Mouse (Mus musculus) hindbrain, embryonic 10.5 days (tissue): ENCODE results near the gene Flt3. TPM values are rescaled to one million over a fixed set of nuclear protein-coding genes. Genes with fewer than 3 reads are reported as not detected.

Experiments used
- DNase-seq: peaks from one replicate; pipeline ENCODE4 v3.0.0-alpha.2; 2017; ENCODE audit warnings: low spot score
- H3K27ac ChIP-seq: fragments of 300-500 bp; sonication (generic); 2 replicates; pipeline ENCODE4 v1.5.1; 2016; ENCODE audit warnings: mild to moderate bottlenecking, moderate library complexity
- H3K27me3 ChIP-seq: fragments of 300-500 bp; sonication (generic); 2 replicates; pipeline ENCODE4 v1.6.1; 2016; ENCODE audit warnings: mild to moderate bottlenecking; ENCODE audit not compliant: poor library complexity, insufficient read depth, severe bottlenecking
- H3K36me3 ChIP-seq: fragments of 300-500 bp; sonication (generic); 2 replicates; pipeline ENCODE4 v1.6.1; 2016; ENCODE audit warnings: mild to moderate bottlenecking, moderate library complexity
- H3K4me1 ChIP-seq: fragments of 300-500 bp; sonication (generic); replicated peaks from 2 replicates; pipeline ENCODE4 v1.6.1; 2016; ENCODE audit warnings: mild to moderate bottlenecking
- H3K4me3 ChIP-seq: fragments of 300-500 bp; sonication (generic); 2 replicates; pipeline ENCODE4 v1.5.1; 2016; ENCODE audit warnings: mild to moderate bottlenecking, moderate library complexity
- H3K9me3 ChIP-seq: fragments of 300-500 bp; sonication (generic); 2 replicates; pipeline ENCODE4 v1.6.1; 2016; ENCODE audit warnings: mild to moderate bottlenecking, moderate library complexity
- WGBS: fragments of 180-500 bp; shearing (Covaris S2); methylation state at CpG from one replicate; pipeline ENCODE4 v1.1.7; 2016; 5-methylcytosine and 5-hydroxymethylcytosine counted together
- polyA plus RNA-seq: library from polyadenylated mRNA; unstranded; fragments of >200 nt; fragmentation: Nextera tagmentation; extraction: Ambion mirVana; gene quantifications from 2 replicates; pipeline ENCODE4 v1.2.1, GENCODE M21; 2016

Flt3 gene
- polyA plus RNA-seq, 1 experiment from 2014 or later: not detected

- Histone ChIP-seq H3K4me1 (peaks cover 37% of the 10 kb centered on the region), H3K4me3 (no peak overlapping the region), H3K36me3 (no peaks in the 10 kb centered on the region), H3K27me3 (peaks cover 100% of the 10 kb centered on the region), H3K27ac (no peak overlapping the region), H3K9me3 (no peaks in the 10 kb centered on the region)
- WGBS: 0% methylated on average over 10 of the region's 10 CpGs
- DNase-seq: peak; percentile 62
Observed at GRCm38 (mm10) chr5:147301781-147302070, 98.6 kb downstream of the Flt3 start.

DNA sequence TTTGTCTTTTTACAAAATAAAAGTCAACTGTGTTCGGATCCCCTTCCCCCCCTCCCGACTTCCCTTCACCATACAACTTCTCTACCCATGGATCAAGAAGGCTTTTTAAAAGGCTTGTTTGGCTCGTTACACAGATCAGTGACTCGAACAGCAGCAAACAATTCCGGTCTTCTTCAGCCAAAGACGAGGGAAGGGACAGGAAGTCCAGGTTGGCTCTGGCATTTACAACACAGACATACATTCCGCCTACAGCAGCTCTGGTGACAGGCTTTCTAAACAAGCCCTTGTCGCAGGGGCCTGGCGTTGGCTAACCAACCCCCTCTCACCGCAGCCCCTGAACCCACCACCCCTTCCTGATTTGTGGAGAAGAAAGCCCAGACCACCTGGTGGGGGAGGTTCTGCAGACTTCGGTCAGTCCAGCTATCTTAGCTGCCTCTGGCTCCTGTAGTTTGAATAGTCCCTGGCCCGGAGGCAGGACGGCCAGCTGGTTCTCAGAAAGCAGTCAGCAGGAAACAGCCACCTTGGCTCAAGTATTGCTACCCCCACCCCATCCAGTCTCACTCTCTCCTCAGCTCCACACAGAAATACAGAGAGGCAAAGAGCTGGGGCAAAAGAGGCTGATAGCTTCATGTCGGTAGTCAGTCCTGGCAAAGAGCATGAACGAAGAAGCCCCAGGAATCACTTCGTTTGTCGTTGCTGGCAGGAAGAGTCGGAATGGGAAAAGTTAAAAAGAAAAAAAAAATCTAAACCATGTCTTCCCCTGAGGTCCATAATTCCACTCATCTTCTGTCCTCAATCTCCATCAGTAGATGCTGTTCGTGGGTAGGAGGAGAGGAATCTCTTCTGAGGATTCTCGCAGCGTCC is 99.1 kb downstream of the Flt3 start:
- DNase-seq: peak; percentile 63
- peaks cover 100% of the 10 kb centered on the region for H3K27me3 ChIP-seq
- no peaks in the 10 kb centered on the region for H3K36me3 ChIP-seq
- H3K9me3 ChIP-seq: no peaks in the 10 kb centered on the region
- peaks cover 31% of the 10 kb centered on the region for H3K4me1 ChIP-seq
- no peak overlapping the region for H3K4me3 ChIP-seq
- 2% methylated on average over 21 of the region's 21 CpGs for WGBS
- no peak overlapping the region for H3K27ac ChIP-seq

GRCm38 (mm10) chr5:147300001-147300363 is 100.3 kb downstream of the Flt3 start:
- Histone ChIP-seq H3K27ac (no peak overlapping the region), H3K36me3 (no peaks in the 10 kb centered on the region), H3K4me1 (peaks cover 26% of the 10 kb centered on the region), H3K27me3 (peaks cover 100% of the 10 kb centered on the region), H3K4me3 (peak overlapping the region; percentile 41), H3K9me3 (no peaks in the 10 kb centered on the region)
- WGBS: 2% methylated on average over 4 of the region's 4 CpGs
- no peak for DNase-seq

GRCm38 (mm10) chr5:147299255-147300000 is 100.9 kb downstream of the Flt3 start:
- Histone ChIP-seq H3K4me3 (peak overlapping the region; percentile 41), H3K27me3 (peaks cover 100% of the 10 kb centered on the region), H3K36me3 (no peaks in the 10 kb centered on the region), H3K27ac (no peak overlapping the region), H3K4me1 (peaks cover 20% of the 10 kb centered on the region), H3K9me3 (no peaks in the 10 kb centered on the region)
- peak; percentile 77 for DNase-seq
- WGBS: under 1% methylated on average over 41 of the region's 41 CpGs

GRCm38 (mm10) chr5:147297249-147297648 is 103.0 kb downstream of the Flt3 start:
- WGBS: 50% methylated on average over 5 of the region's 5 CpGs
- DNase-seq: no peak
- H3K4me3 ChIP-seq: no peak overlapping the region

DNA sequence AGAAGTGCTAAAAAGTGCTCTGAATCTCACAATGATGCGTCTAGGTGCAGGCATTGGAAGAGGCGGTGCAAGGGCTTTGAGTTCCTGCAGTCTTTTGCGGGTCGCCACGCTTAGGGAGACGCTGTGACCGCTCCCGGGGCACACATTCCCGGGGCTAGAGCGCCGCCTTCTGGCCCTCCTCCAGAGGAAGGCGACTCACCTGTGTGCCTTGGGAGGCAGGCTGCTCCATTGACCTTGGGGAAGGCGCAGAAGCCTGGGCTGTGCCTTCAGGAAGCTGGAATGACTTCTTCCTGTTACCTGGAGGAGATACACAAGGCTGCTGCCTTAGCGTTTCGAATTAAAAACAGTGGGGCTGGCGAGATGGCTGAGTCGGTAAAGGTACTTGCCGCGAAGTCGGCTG is 106.2 kb downstream of the Flt3 start:
- H3K4me3 ChIP-seq: no peak overlapping the region
- H3K27ac ChIP-seq: no peak overlapping the region
- H3K36me3 ChIP-seq: no peaks in the 10 kb centered on the region
- 11% methylated on average over 20 of the region's 20 CpGs for WGBS
- H3K27me3 ChIP-seq: peaks cover 86% of the 10 kb centered on the region
- DNase-seq: peak; percentile 53
- H3K4me1 ChIP-seq: peaks cover 11% of the 10 kb centered on the region; the same call in 1 of the 2 replicates
- H3K9me3 ChIP-seq: 0 out of 2 replicates have a peak, but pooled peaks cover 2% of the 10 kb centered on the region

More at GRCm38 (mm10) chr5:147297249-147297648, 103.0 kb downstream of the Flt3 start:
- Histone ChIP-seq H3K4me1 (peaks cover 26% of the 10 kb centered on the region), H3K27ac (no peak overlapping the region), H3K36me3 (no peaks in the 10 kb centered on the region), H3K9me3 (0 out of 2 replicates have a peak, but pooled peaks cover 2% of the 10 kb centered on the region), H3K27me3 (peaks cover 100% of the 10 kb centered on the region)

DNA sequence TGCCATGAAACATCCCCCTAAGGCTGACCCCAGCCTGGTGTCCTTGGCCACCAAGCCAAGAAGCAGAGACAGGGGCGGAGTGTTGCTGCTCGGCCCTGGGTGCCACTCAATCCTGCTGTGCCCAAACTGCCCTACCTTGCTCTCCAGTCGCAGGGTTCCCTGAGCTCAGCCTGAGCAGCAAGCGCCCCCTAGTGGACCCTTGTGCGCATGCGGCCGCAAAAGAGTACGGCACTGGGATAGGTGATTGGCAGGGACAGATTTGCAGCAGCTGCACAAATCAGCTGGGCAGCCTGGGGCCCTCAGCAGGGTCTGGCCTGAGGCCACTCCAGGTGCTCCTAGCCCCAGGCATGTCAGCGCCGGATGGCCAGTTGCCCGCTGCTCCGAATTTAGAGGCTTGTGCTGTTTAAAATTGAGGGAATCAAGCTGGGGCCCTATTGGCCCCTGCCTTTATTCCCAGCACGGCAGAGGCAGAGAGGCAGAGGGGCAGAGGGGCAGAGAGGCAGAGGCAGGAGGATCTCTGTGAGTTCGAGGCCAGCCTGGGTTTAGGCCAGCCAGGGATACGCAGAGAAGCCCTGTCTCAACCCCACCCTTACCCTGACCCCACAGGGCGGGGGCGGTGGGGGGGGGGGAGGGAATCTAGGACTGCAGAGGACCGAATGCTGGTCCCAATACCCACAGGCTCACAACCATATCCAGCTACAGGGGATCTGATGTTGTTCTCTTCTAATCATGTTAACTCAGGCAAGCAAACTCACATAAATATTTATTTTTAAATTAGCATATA is 107.0 kb downstream of the Flt3 start:
- Histone ChIP-seq H3K9me3 (0 out of 2 replicates have a peak, but pooled peaks cover 2% of the 10 kb centered on the region), H3K36me3 (no peaks in the 10 kb centered on the region), H3K4me3 (no peak overlapping the region), H3K27ac (no peak overlapping the region), H3K4me1 (peaks cover 8% of the 10 kb centered on the region; the same call in 1 of the 2 replicates), H3K27me3 (peaks cover 78% of the 10 kb centered on the region)
- WGBS: 18% methylated on average over 18 of the region's 18 CpGs
- DNase-seq: peak; percentile 89

DNA sequence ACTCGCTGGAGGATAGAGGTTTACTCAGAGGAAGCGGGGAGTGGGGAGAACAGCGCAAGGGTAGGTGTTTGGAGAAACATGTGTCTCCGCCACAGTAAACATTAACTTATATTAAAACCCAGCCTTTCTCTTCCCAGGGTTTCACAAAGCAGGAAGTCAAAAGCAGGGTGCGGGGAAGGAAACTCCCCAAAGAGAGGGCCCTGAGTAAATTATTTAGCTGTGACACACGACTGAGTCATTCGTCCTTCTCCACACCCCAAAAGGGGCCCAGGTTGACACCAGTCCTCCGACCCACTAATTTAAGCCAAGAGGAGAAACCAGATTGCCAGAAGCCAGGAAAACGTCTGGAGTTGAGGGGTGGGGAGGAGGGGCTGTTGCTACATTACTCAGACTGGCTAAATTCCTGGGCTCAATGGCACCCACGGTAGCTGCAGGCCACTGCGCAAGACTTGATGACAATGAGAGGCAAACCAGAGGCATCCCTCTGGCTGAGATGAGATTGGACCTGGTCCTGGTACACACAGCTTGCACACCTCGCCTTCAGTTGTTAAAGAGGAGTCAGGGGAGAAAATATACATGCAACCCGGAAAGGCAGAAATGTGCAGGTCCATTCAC is 107.7 kb downstream of the Flt3 start:
- no peak for DNase-seq
- Histone ChIP-seq H3K36me3 (no peaks in the 10 kb centered on the region), H3K4me3 (no peak overlapping the region), H3K27ac (no peak overlapping the region), H3K9me3 (0 out of 2 replicates have a peak, but pooled peaks cover 2% of the 10 kb centered on the region), H3K27me3 (peaks cover 74% of the 10 kb centered on the region), H3K4me1 (peaks cover 8% of the 10 kb centered on the region; the same call in 1 of the 2 replicates)
- 48% methylated on average over 13 of the region's 13 CpGs for WGBS

DNA sequence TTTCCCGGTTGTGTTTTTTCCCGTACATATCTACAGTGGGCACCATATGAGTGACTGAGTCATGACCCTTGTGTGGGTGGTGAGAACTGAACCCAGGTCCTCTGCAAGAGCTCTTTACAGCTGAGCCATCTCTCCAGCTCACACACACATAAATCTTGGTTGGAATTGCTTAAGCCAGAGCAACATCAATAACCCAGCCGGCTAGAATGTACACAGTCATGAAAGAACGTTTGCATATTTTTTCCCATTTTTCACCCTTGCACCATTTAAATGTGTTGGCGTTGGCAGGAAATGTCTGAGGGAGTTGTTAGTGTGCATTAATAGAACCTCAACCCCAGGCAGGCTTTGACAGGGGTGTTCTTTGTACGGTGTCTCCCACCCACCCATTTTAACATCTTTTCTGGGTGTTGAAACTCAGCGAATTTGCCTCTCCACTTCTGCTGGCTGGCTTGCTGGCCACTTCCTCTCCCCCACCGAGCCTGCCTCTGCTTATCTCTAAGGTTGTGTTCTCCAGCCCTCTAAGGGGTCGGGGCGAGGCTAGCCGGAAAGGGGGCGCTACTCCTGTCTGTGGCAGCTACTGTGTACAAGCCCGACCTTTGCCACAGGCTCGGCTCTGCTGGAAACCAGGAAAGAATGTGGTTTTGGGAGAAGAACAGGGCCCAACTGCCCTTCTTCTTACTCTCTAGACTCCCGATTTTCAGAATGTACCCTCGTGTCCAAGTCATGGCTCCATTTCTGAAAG is 108.4 kb downstream of the Flt3 start:
- Histone ChIP-seq H3K36me3 (no peaks in the 10 kb centered on the region), H3K4me1 (peaks cover 8% of the 10 kb centered on the region; the same call in 1 of the 2 replicates), H3K9me3 (0 out of 2 replicates have a peak, but pooled peaks cover 2% of the 10 kb centered on the region), H3K27me3 (peaks cover 71% of the 10 kb centered on the region), H3K4me3 (no peak overlapping the region), H3K27ac (no peak overlapping the region)
- DNase-seq: no peak
- WGBS: 35% methylated on average over 16 of the region's 16 CpGs

DNA sequence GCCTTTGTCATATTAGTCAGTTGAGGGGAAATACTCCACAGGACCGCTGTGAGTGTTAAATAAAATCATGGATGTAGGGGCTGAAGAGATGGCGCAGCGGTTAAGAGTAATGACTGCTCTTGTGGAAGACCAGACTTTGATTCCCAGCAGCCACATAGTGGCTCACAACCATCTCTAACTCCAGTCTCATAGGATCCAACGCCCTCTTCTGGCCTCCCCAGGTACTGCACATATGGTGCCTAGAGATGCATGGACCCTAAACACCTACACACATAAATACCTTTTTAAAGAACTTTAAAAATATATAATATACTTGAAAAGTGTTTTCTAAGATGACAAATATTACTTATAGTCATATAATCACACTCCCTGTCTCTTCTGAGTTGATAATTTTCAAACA is 115.9 kb downstream of the Flt3 start:
- Histone ChIP-seq H3K27ac (no peak overlapping the region), H3K36me3 (no peaks in the 10 kb centered on the region), H3K4me3 (no peak overlapping the region), H3K27me3 (peaks cover 61% of the 10 kb centered on the region), H3K9me3 (no peaks in the 10 kb centered on the region), H3K4me1 (no peaks in the 10 kb centered on the region)
- WGBS: 76% methylated on average over 4 of the region's 4 CpGs
- DNase-seq: no peak
